In the genomic region with DNA sequence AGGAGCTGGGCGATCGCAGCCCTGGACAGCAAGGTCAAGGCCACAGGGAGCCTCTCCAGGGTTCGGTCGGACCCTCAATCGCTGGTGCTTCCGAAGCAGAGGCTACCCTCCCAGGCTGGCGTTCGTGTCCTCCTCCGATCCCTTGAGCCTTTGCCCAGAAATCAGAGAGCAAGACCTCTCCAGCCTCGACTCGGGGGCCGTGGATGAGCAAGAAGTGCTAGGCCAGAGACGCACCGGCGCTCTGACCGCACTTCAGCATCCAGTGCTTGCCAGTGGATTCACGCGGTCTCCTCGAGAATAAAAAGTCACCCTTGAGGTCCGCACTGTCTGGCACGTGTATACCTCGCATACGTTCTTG, we compare ENCODE assay signal across 8 mouse cellular contexts. TPM values are rescaled to one million over a fixed set of nuclear protein-coding genes. Genes with fewer than 3 reads are reported as not detected.
DNase-seq lines count a peak whose midpoint lies in the region; ATAC-seq and TF ChIP-seq lines count a peak whose summit lies in the region.

No protein-coding gene starts in this region.

- H3K9me3 ChIP-seq in hindbrain, embryonic 15.5 days: no peaks in the 10 kb centered on the region
- H3K9me3 ChIP-seq in midbrain, embryonic 10.5 days (replicated peaks): no peaks in the 10 kb centered on the region

- no peak; the same call in 1 of the 2 replicates for ATAC-seq in hindbrain, embryonic 15.5 days (ENCODE audit: low FRiP score, low read depth)

- no peaks in the 10 kb centered on the region for H3K36me3 ChIP-seq in hindbrain, embryonic 15.5 days
- H3K36me3 ChIP-seq in midbrain, embryonic 10.5 days: peaks cover 14% of the 10 kb centered on the region

- peak overlapping the region; percentile 94 for H3K4me2 ChIP-seq in hindbrain, embryonic 15.5 days

- no peaks in the 10 kb centered on the region for H3K27me3 ChIP-seq in hindbrain, embryonic 15.5 days
- no peaks in the 10 kb centered on the region for H3K27me3 ChIP-seq in midbrain, embryonic 10.5 days (ENCODE audit: low read depth, poor library complexity, severe bottlenecking)

- H3K27ac ChIP-seq in cortical plate, adult 2 months (ENCODE audit: insufficient read depth, low read length): no peak overlapping the region
- peak overlapping the region; percentile 46; the same call in 1 of the 2 replicates for H3K27ac ChIP-seq in hindbrain, embryonic 15.5 days (replicated peaks)
- peak overlapping the region; percentile 95 for H3K27ac ChIP-seq in midbrain, embryonic 10.5 days (replicated peaks)

- peak overlapping the region; percentile 87 for H3K4me3 ChIP-seq in cortical plate, adult 2 months (ENCODE audit: insufficient read depth, low read length)
- peak overlapping the region; percentile 96 for H3K4me3 ChIP-seq in hindbrain, embryonic 15.5 days
- peak overlapping the region; percentile 100 for H3K4me3 ChIP-seq in midbrain, embryonic 10.5 days

- 3% methylated on average over 23 of the region's 23 CpGs for WGBS in hindbrain, embryonic 15.5 days
- WGBS in midbrain, embryonic 10.5 days: 2% methylated on average over 23 of the region's 23 CpGs

- peak overlapping the region; percentile 90 for H3K9ac ChIP-seq in hindbrain, embryonic 15.5 days

- TF ChIP-seq POLR2A in cortical plate, adult 2 months (IDR thresholded peaks at IDR 0.05; ENCODE audit: extremely low read depth, insufficient read depth, low read length): no peak

- DNase-seq in cerebellum, adult 11-12 months: peak; percentile 23
- DNase-seq in cerebellum, postnatal 4 days (ENCODE audit: low spot score in 2 of 2): no peak
- peak; percentile 9 for DNase-seq in 3T3-L1 (ENCODE audit: low read depth, low spot score)
- no peak for DNase-seq in midbrain, embryonic 10.5 days (ENCODE audit: low spot score)
- no peak for DNase-seq in frontal cortex, postnatal 10 days (ENCODE audit: low spot score in 2 of 2)
- no peak for DNase-seq in thymus, postnatal 36 days

- TF ChIP-seq CTCF in cortical plate, adult 2 months (IDR thresholded peaks at IDR 0.05; ENCODE audit: extremely low read depth, insufficient read depth, low read length): no peak

- H3K4me1 ChIP-seq in cortical plate, adult 2 months (ENCODE audit: control insufficient read depth, insufficient read depth, low read length): no peaks in the 10 kb centered on the region
- peaks cover 20% of the 10 kb centered on the region for H3K4me1 ChIP-seq in hindbrain, embryonic 15.5 days (replicated peaks)
- H3K4me1 ChIP-seq in midbrain, embryonic 10.5 days: peaks cover 20% of the 10 kb centered on the region

RNA-seq across cellular contexts. Expression of gene Dnajc11, which starts 0.7 kb away (rescaled TPM):
- 58.5 and 64.9 TPM in 2 replicates for polyA plus RNA-seq in cortical plate, adult 2 months (2012; rRNA removed)
- 79.8 and 81.6 TPM in 2 replicates for polyA plus RNA-seq in hindbrain, embryonic 15.5 days (2015; fragmentation: Nextera tagmentation; extraction: Ambion mirVana)
- 107 and 108 TPM in 2 replicates for polyA plus RNA-seq in midbrain, embryonic 10.5 days (2016; fragmentation: Nextera tagmentation; extraction: Ambion mirVana)

RNA-seq across cellular contexts. Expression of gene Thap3, which starts 54.6 kb away (rescaled TPM):
- polyA plus RNA-seq in cortical plate, adult 2 months (2012; rRNA removed): 29.7 and 31.5 TPM in 2 replicates
- 35.7 and 36.7 TPM in 2 replicates for polyA plus RNA-seq in hindbrain, embryonic 15.5 days (2015; fragmentation: Nextera tagmentation; extraction: Ambion mirVana)
- polyA plus RNA-seq in midbrain, embryonic 10.5 days (2016; fragmentation: Nextera tagmentation; extraction: Ambion mirVana): 32.1 and 36.2 TPM in 2 replicates

Comparison
In these comparisons a context has a peak if more than half of its experiments do, and no peak if none do; other contexts are left out.
1. DNase-seq: peak in cerebellum, adult 11-12 months (single experiment) and 3T3-L1 (single experiment); none in cerebellum, postnatal 4 days (0 of 2), midbrain, embryonic 10.5 days (single experiment), frontal cortex, postnatal 10 days (0 of 2) and thymus, postnatal 36 days (0 of 2).
2. Peak in every context shown above with its lines, with median percentiles within 50 percentile points of each other: H3K4me3 ChIP-seq.